Mouse (Mus musculus): ENCODE data around the gene Elmod3.

DNA sequence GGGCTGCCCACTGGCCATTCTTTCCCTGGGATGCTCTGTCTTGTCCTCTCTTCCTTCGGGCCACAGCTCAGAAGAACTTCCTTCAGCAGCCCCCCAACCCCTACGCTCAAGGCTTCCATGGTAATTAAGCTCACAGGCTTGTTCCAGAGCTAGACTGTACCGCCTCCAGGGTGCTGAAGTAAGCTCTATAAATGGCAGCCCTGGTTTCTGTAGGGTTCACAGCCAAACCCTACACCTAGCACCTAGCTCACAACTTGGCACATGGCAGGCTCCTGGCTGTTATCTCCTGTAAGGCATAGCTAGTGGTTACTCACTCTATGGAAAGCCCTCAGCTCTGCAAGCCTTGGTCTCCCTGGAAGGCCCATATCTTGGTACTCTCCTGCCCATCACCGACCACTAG, 65.6 kb downstream of the Elmod3 start:
- TF ChIP-seq POLR2A (IDR thresholded peaks at IDR 0.05; ENCODE audit: borderline replicate concordance, insufficient read depth, low read length) (no peak), CTCF (IDR thresholded peaks at IDR 0.05; ENCODE audit: borderline replicate concordance, insufficient read depth, low read depth, low read length) (no peak)

All from cerebellum, adult 2 months (tissue).